Mouse (Mus musculus): ENCODE data around the gene Slc2a3. TPM values are rescaled to one million over a fixed set of nuclear protein-coding genes. Genes with fewer than 3 reads are reported as not detected.
"Not testable (repeated sequence)": the region's sequence is repeated elsewhere in the genome, so short reads cannot be mapped to it uniquely, and the experiment has no call there.

Slc2a3 gene
- polyA plus RNA-seq, 1 experiment from 2014 or later, result 2.9 TPM

DNA sequence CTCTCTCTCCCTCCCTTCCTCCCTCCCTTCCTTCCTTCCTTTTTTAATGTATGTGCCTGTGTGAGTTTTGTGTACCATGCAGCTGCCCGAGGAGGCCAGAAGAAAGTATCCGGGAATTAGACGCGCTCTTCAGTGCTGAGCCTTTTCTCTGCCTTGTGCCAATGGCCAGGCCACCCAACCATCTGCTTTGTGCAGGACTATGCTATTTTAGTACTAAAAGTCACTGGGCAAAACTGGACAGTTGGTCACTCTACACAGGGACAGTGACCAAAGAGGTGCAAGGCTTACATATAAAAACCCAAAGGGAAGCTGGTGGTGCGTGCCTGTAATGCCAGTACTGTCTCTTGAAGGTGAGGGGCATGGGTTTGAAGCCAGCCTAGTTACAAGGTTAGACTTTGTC lies 33.2 kb downstream of the Slc2a3 start:
- WGBS, result 79% methylated on average over 5 of the region's 5 CpGs
- Histone ChIP-seq H3K9ac (ENCODE audit: low read depth, low read length) (no peak overlapping the region), H3K36me3 (ENCODE audit: control insufficient read depth, insufficient read depth) (no peaks in the 10 kb centered on the region), H3K4me3 (ENCODE audit: low read depth, low read length) (no peak overlapping the region), H3K27me3 (replicated peaks; ENCODE audit: control insufficient read depth, insufficient read depth, low read length) (peaks cover 22% of the 10 kb centered on the region), H3K4me1 (replicated peaks; ENCODE audit: control insufficient read depth, insufficient read depth, low read length) (peaks cover 3% of the 10 kb centered on the region; the same call in 1 of the 2 replicates), H3K27ac (ENCODE audit: low read depth, low read length) (no peak overlapping the region), H3K4me2 (replicated peaks; ENCODE audit: low read depth) (no peak overlapping the region), H3K9me3 (ENCODE audit: control insufficient read depth) (no peaks in the 10 kb centered on the region)
- TF ChIP-seq CTCF (IDR thresholded peaks at IDR 0.05; ENCODE audit: low read depth), result no peak
- ATAC-seq, result no peak

- H3K27me3 ChIP-seq (replicated peaks; ENCODE audit: control insufficient read depth, insufficient read depth, low read length), result peaks cover 22% of the 10 kb centered on the region
- H3K4me2 ChIP-seq (replicated peaks; ENCODE audit: low read depth); H3K9ac ChIP-seq (ENCODE audit: low read depth, low read length); H3K27ac ChIP-seq (ENCODE audit: low read depth, low read length); H3K9me3 ChIP-seq (ENCODE audit: control insufficient read depth); H3K4me1 ChIP-seq (replicated peaks; ENCODE audit: control insufficient read depth, insufficient read depth, low read length); H3K4me3 ChIP-seq (ENCODE audit: low read depth, low read length); H3K36me3 ChIP-seq (ENCODE audit: control insufficient read depth, insufficient read depth); ATAC-seq: not testable (repeated sequence)
- 65% methylated on average over 3 of the region's 3 CpGs for WGBS
Measured at GRCm38 (mm10) chr6:122767012-122767411, 34.4 kb downstream of the Slc2a3 start.

- ATAC-seq, result no peak
- peaks cover 22% of the 10 kb centered on the region for H3K27me3 ChIP-seq (replicated peaks; ENCODE audit: control insufficient read depth, insufficient read depth, low read length)
- no peak overlapping the region for H3K27ac ChIP-seq (ENCODE audit: low read depth, low read length)
- H3K36me3 ChIP-seq (ENCODE audit: control insufficient read depth, insufficient read depth), result no peaks in the 10 kb centered on the region
- H3K4me1 ChIP-seq (replicated peaks; ENCODE audit: control insufficient read depth, insufficient read depth, low read length), result peaks cover 3% of the 10 kb centered on the region; the same call in 1 of the 2 replicates
- no peak overlapping the region for H3K9ac ChIP-seq (ENCODE audit: low read depth, low read length)
- no peak overlapping the region for H3K4me3 ChIP-seq (ENCODE audit: low read depth, low read length)
- TF ChIP-seq CTCF (IDR thresholded peaks at IDR 0.05; ENCODE audit: low read depth), result no peak
- H3K4me2 ChIP-seq (replicated peaks; ENCODE audit: low read depth), result no peak overlapping the region
- no peaks in the 10 kb centered on the region for H3K9me3 ChIP-seq (ENCODE audit: control insufficient read depth)
- 28% methylated on average over 5 of the region's 5 CpGs for WGBS
Measured at GRCm38 (mm10) chr6:122766145-122766968, 35.1 kb downstream of the Slc2a3 start.

GRCm38 (mm10) chr6:122765298-122765956 lies 36.0 kb downstream of the Slc2a3 start:
- H3K4me3 ChIP-seq (ENCODE audit: low read depth, low read length), result no peak overlapping the region
- H3K27me3 ChIP-seq (replicated peaks; ENCODE audit: control insufficient read depth, insufficient read depth, low read length), result peaks cover 22% of the 10 kb centered on the region
- ATAC-seq, result no peak
- H3K4me1 ChIP-seq (replicated peaks; ENCODE audit: control insufficient read depth, insufficient read depth, low read length), result peaks cover 3% of the 10 kb centered on the region; the same call in 1 of the 2 replicates
- no peaks in the 10 kb centered on the region for H3K9me3 ChIP-seq (ENCODE audit: control insufficient read depth)
- no peak overlapping the region for H3K9ac ChIP-seq (ENCODE audit: low read depth, low read length)
- no peak for TF ChIP-seq CTCF (IDR thresholded peaks at IDR 0.05; ENCODE audit: low read depth)
- no peaks in the 10 kb centered on the region for H3K36me3 ChIP-seq (ENCODE audit: control insufficient read depth, insufficient read depth)
- H3K4me2 ChIP-seq (replicated peaks; ENCODE audit: low read depth), result peak overlapping the region; percentile 74
- WGBS, result 21% methylated on average over 9 of the region's 9 CpGs
- no peak overlapping the region for H3K27ac ChIP-seq (ENCODE audit: low read depth, low read length)

- peak overlapping the region; percentile 74 for H3K4me2 ChIP-seq (replicated peaks; ENCODE audit: low read depth)
- peaks cover 22% of the 10 kb centered on the region for H3K27me3 ChIP-seq (replicated peaks; ENCODE audit: control insufficient read depth, insufficient read depth, low read length)
- H3K27ac ChIP-seq (ENCODE audit: low read depth, low read length), result no peak overlapping the region
- H3K36me3 ChIP-seq (ENCODE audit: control insufficient read depth, insufficient read depth), result no peaks in the 10 kb centered on the region
- under 1% methylated on average over 56 of the region's 56 CpGs for WGBS
- peak overlapping the region; percentile 43 for H3K4me3 ChIP-seq (ENCODE audit: low read depth, low read length)
- no peak overlapping the region for H3K9ac ChIP-seq (ENCODE audit: low read depth, low read length)
- peaks cover 3% of the 10 kb centered on the region; the same call in 1 of the 2 replicates for H3K4me1 ChIP-seq (replicated peaks; ENCODE audit: control insufficient read depth, insufficient read depth, low read length)
- TF ChIP-seq CTCF (IDR thresholded peaks at IDR 0.05; ENCODE audit: low read depth), result no peak
- peak; percentile 41; the same call in 1 of the 2 replicates for ATAC-seq
- H3K9me3 ChIP-seq (ENCODE audit: control insufficient read depth), result no peaks in the 10 kb centered on the region
Measured at GRCm38 (mm10) chr6:122764446-122765297, 36.8 kb downstream of the Slc2a3 start.

All from intestine, postnatal 0 days (tissue).